Mouse (Mus musculus) left cerebral cortex, adult 2 months (tissue): ENCODE measurements around the gene Emd. TPM values are rescaled to one million over a fixed set of nuclear protein-coding genes. Genes with fewer than 3 reads are reported as not detected.

ENCODE experiments used
- DNase-seq, 2 experiments: peaks; one replicate each; pipeline ENCODE4 v3.0.0; 2021 to 2022; ENCODE audit warnings: low spot score in 2 of 2, mixed read lengths in 1 of 2; ENCODE audit errors: extremely low spot score in 1 of 2
- H3K27ac ChIP-seq: fragments of 200-600 bp; 2 replicates; pipeline ENCODE4 v1.8.1; 2022
- H3K4me3 ChIP-seq: fragments of 200-600 bp; 2 replicates; pipeline ENCODE4 v1.8.1; 2022
- CTCF ChIP-seq: fragments of 200-600 bp; IDR thresholded peaks from 2 replicates; pipeline ENCODE4 v1.8.1; 2022; ENCODE audit warnings: antibody characterized with exemption, mild to moderate bottlenecking, moderate library complexity
- intact Hi-C: fragments of 180-260 bp; cut with DNase I; formaldehyde crosslinking; loops from one replicate; pipeline ENCODE4 v1.15.1; 2025
- microRNA-seq, 2 experiments: library from miRNA; unstranded; fragments of <30 nt; microRNA quantifications; one replicate each; pipeline ENCODE4 v1.2.0; 2021
- total RNA-seq, 2 experiments: library from RNA; stranded (reverse); gene quantifications; 2 replicates each; pipeline ENCODE4 v1.2.3; 2021

Emd gene
- total RNA-seq, 2 experiments from 2014 or later: 36.0 to 37.7 TPM

GRCm38 (mm10) chrX:74277916-74278315, 23.4 kb downstream of the Emd start:
- intact Hi-C loops: loop anchor here (10.0 kb wide), 1 partner anchor 313 kb away; the partner anchor contains the start of gene Hcfc1
- Histone ChIP-seq H3K4me3 (no peak overlapping the region), H3K27ac (no peak overlapping the region)
- TF ChIP-seq CTCF: no peak
- no peak for DNase-seq

- peak in 1 of 2 experiments; percentile 43 for DNase-seq
- TF ChIP-seq CTCF: no peak
- intact Hi-C loops: no loop called here
- Histone ChIP-seq H3K4me3 (peak overlapping the region; percentile 63), H3K27ac (no peak overlapping the region)
Observed at GRCm38 (mm10) chrX:74281041-74281731, 26.7 kb downstream of the Emd start.

- Histone ChIP-seq H3K27ac (peak within 1 kb of the TSS; percentile 81), H3K4me3 (peak within 1 kb of the TSS; percentile 63)
- TF ChIP-seq CTCF: no peak
- peak in 1 of 2 experiments; percentile 54 for DNase-seq
- intact Hi-C loops: loop anchor here (2.0 kb wide), 1 partner anchor 15 kb away; the partner anchor contains the start of gene Atp6ap1
Observed at GRCm38 (mm10) chrX:74281732-74282394, 27.4 kb downstream of the Emd start, which contains the start of the genes Taz and Dnase1l1. Gene Taz, plus strand, starts transcription at chrX:74281912. Gene Dnase1l1, minus strand, starts transcription at chrX:74282337.

GRCm38 (mm10) chrX:74282395-74283091, 28.1 kb downstream of the Emd start:
- H3K27ac ChIP-seq: peak overlapping the region; percentile 81
- intact Hi-C loops: loop anchor here (2.0 kb wide), 1 partner anchor 14 kb away; the partner anchor contains the start of gene Atp6ap1
- DNase-seq: peak; percentile 84 to 85
- no peak for TF ChIP-seq CTCF
- H3K4me3 ChIP-seq: peak overlapping the region; percentile 63

GRCm38 (mm10) chrX:74283092-74283437, 28.6 kb downstream of the Emd start:
- peak overlapping the region; percentile 63 for H3K4me3 ChIP-seq
- intact Hi-C loops: loop anchor here (2.0 kb wide), 1 partner anchor 14 kb away; the partner anchor contains the start of gene Atp6ap1
- no peak for TF ChIP-seq CTCF

GRCm38 (mm10) chrX:74293431-74293830, 38.9 kb downstream of the Emd start:
- TF ChIP-seq CTCF: no peak
- no peak for DNase-seq
- Histone ChIP-seq H3K4me3 (no peak overlapping the region), H3K27ac (no peak overlapping the region)
- intact Hi-C loops: no loop called here

More at GRCm38 (mm10) chrX:74283092-74283437, 28.6 kb downstream of the Emd start:
- H3K27ac ChIP-seq: peak overlapping the region; percentile 81
- DNase-seq: no peak

GRCm38 (mm10) chrX:74296538-74297448, 42.3 kb downstream of the Emd start, which contains the start of gene Atp6ap1:
Gene Atp6ap1, plus strand, starts transcription at chrX:74297097.
- intact Hi-C loops: loop anchor here (2.0 kb wide), 1 partner anchor 14 kb away; the partner anchor contains the start of gene Dnase1l1
- H3K27ac ChIP-seq: peak within 1 kb of the TSS; percentile 87
- no peak for TF ChIP-seq CTCF
- H3K4me3 ChIP-seq: peak within 1 kb of the TSS; percentile 58
- peak; percentile 88 to 91 for DNase-seq

- no peak for TF ChIP-seq CTCF
- intact Hi-C loops: no loop called here
- no peak overlapping the region for H3K27ac ChIP-seq
- DNase-seq: no peak
- H3K4me3 ChIP-seq: no peak overlapping the region; the same call in 1 of the 2 replicates
Observed at GRCm38 (mm10) chrX:74298348-74298747, 43.9 kb downstream of the Emd start.

- H3K27ac ChIP-seq: no peak overlapping the region
- no peak overlapping the region for H3K4me3 ChIP-seq
- no peak for DNase-seq
- no peak for TF ChIP-seq CTCF
- intact Hi-C loops: no loop called here
Observed at GRCm38 (mm10) chrX:74299721-74300120, 45.2 kb downstream of the Emd start.

- peak; percentile 38 for TF ChIP-seq CTCF
- intact Hi-C loops: no loop called here
- DNase-seq: peak; percentile 59 to 70
- peak within 1 kb of the TSS; percentile 59 for H3K4me3 ChIP-seq
- H3K27ac ChIP-seq: peak within 1 kb of the TSS; percentile 97
Observed at GRCm38 (mm10) chrX:74304867-74305700, 50.6 kb downstream of the Emd start, which contains the start of gene Gdi1. Gene Gdi1, plus strand, starts transcription at chrX:74304998.

Small RNA genes lying within 50 kb of the gene (microRNA-seq; reads per million reads assigned to microRNA genes)
- gene Mir7091: 0 reads per million in 2 experiments

Other genes starting within 250 kb of the Emd start
- 10 to 100 TPM; 47.9 to 54.2 TPM for gene Irak1, start 230.8 kb upstream of the Emd start, total RNA-seq
- gene Opn1mw, start 127.2 kb upstream of the Emd start, total RNA-seq: 1 to 10 TPM in 1 of 2 experiments, under 1 TPM in 1; 0.66 to 1.6 TPM
- gene Mecp2, start 119.3 kb upstream of the Emd start, total RNA-seq: 10 to 100 TPM; 85.0 to 89.3 TPM
- gene Tex28, start 86.8 kb upstream of the Emd start, total RNA-seq: not detected
- not detected for gene Tktl1, start 77.4 kb upstream of the Emd start, total RNA-seq
- gene Flna, start 4.9 kb upstream of the Emd start, total RNA-seq: 10 to 100 TPM; 66.7 to 68.9 TPM
- 100 to 1,000 TPM; 151 to 163 TPM for gene Rpl10, start 16.1 kb downstream of the Emd start, total RNA-seq
- gene Taz, start 27.2 kb downstream of the Emd start, total RNA-seq: 10 to 100 TPM; 60.9 to 64.9 TPM
- 1 to 10 TPM; 2.2 to 2.9 TPM for gene Dnase1l1, start 27.6 kb downstream of the Emd start, total RNA-seq
- 100 to 1,000 TPM; 320 to 341 TPM for gene Atp6ap1, start 42.4 kb downstream of the Emd start, total RNA-seq
- 100 to 1,000 TPM; 596 to 607 TPM for gene Gdi1, start 50.3 kb downstream of the Emd start, total RNA-seq
- gene Fam50a, start 58.3 kb downstream of the Emd start, total RNA-seq: 10 to 100 TPM; 25.7 to 31.7 TPM
- 10 to 100 TPM; 27.1 to 30.2 TPM for gene Plxna3, start 74.4 kb downstream of the Emd start, total RNA-seq
- 10 to 100 TPM; 22.3 to 23.5 TPM for gene Lage3, start 98.9 kb downstream of the Emd start, total RNA-seq
- gene Ubl4a, start 118.5 kb downstream of the Emd start, total RNA-seq: 10 to 100 TPM; 65.7 to 71.5 TPM
- gene Slc10a3, start 118.7 kb downstream of the Emd start, total RNA-seq: 1 to 10 TPM; 3.1 to 3.9 TPM
- 10 to 100 TPM; 15.7 to 20.9 TPM for gene Fam3a, start 138.6 kb downstream of the Emd start, total RNA-seq
- gene Ikbkg, start 138.6 kb downstream of the Emd start, total RNA-seq: 10 to 100 TPM; 44.8 to 47.6 TPM
- gene G6pdx, start 174.5 kb downstream of the Emd start, total RNA-seq: 10 to 100 TPM; 28.2 to 28.4 TPM
- not detected for gene Gm6880, start 226.7 kb downstream of the Emd start, total RNA-seq